Mouse (Mus musculus) lung, postnatal 25 days (tissue): ENCODE data around the gene Dclk2.
A peak's percentile ranks its signal among the peaks of the same experiment; 100 is the strongest.

Source experiments
- DNase-seq: peaks from one replicate; pipeline ENCODE4 v3.0.0; 2022; ENCODE audit warnings: low spot score

Dclk2 gene

DNA sequence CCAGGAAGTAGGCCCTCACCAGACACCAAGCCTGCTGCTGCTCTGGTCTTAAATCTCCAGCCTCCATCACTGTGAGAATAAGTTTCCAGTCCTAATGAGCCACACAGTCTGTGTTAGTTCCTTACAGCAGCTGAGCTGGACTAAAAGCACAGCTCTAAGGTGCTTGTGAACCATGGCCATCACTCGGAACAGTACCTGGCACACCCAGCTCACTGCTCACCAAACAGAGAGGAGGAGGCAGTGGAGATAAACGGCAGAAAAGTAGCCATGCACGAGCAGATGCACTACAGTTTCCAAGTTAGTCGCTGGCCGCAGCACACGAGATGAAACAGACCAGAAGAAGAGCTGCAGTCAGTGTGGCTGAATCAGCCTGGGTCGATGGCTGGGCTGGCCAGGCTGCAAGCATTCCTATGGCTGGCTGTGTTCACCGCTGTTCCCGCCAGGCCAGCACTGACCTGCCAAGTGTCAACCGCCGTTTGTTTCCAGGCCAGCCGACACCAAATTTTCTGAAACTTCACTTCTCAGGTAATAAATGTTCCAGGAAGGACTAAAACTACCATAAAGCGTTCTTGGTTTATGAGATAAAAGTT is 122.7 kb downstream of the Dclk2 start:
- no peak for DNase-seq

DNA sequence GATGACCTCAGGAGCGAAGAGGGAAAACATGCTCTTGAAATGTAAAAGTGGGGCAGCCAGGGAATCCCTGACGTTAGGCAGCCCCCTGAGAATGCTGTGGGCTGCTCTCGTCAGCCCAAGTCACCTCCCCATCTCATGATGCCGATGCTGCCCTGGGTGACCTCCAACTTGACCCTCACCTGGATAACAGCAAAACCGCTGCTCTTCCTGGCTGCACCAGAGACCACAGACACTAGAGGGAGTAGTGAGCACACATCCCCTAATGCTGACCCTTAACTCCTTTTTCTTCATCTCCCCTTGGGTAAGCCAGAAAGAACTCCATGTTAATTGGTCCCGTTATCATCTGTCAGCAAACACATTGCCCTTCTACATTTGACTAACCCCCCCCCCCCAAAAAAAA is 123.9 kb downstream of the Dclk2 start:
- no peak for DNase-seq

DNA sequence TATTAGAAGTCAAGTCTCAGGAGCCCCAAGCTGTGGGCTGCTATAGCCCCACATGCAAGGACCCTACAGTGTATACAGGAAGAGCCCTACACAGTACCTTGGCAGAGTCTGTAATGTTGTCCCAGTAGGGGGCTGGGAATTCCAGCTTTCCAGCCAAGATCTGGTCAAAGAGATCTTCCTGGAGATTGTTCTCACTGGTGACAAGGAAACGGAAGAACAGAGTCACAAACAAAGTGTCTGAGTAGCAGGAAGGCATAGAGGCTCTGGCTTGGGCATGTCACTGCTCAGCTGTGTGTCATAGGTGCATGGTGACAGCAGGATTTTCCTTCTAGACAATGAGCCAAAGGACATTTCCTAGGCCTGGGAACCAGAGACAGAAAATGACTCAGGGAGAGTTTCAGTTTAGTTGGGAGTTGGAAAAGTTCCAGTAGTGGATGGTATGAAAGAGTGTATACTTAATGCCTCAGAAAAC is 126.9 kb downstream of the Dclk2 start:
- DNase-seq: peak; percentile 79

DNA sequence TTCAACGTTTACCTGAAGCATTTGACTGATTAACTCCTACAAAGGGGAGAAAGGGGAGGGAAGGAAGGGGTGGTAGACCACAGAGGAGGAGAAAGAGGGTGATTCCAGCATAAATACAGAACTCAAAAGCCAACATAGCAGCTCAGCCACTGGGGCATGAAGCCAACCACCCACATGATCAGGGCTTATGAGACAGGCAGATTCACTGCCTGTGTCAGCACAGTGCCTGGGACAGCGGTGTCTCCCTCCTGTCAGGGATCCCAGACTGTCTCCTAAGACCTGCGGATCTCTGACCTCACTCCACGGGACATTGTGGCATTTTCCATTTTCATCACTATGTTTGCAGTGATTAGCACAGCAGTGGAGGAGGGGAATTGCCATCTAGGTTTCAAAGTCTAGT is 127.4 kb downstream of the Dclk2 start:
- DNase-seq: no peak

DNA sequence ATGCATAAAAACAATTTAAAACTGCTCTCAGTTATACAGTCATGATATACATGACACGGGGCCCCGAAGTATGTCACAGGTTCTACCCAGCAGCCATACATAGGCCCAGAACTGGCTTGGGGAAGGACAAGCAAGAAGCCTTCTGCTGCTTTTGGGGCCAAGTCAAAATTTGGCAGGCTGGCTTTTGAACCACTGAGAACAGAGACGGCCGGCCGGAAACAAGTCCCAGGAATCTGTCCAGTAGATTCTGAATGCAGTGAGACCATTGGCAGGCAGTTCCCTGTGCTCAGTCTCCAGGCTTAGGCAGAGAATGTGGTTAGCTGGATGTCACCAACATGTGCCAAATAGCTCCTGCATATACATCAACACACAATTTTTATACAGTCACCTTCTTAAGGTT is 130.9 kb downstream of the Dclk2 start:
- no peak for DNase-seq

DNA sequence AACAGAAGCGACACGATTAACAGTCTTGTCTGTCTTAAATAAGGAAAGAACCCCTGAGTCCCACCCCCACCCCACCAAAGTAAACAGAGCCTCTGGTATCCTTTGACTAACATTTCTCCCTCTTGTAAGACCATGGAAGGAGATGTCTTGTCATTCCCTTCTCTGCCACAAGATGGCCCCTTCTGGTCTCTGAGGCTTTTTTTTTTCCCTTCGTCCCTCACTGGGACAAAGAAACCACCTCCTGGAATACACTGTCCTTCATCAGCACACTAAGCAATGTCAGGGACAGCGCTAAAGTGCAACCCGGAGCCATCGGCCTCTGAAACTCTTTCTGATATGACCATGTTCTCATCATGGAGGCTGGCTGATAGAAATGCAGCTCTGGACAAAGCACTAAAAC is 131.9 kb downstream of the Dclk2 start:
- DNase-seq: peak; percentile 68

DNA sequence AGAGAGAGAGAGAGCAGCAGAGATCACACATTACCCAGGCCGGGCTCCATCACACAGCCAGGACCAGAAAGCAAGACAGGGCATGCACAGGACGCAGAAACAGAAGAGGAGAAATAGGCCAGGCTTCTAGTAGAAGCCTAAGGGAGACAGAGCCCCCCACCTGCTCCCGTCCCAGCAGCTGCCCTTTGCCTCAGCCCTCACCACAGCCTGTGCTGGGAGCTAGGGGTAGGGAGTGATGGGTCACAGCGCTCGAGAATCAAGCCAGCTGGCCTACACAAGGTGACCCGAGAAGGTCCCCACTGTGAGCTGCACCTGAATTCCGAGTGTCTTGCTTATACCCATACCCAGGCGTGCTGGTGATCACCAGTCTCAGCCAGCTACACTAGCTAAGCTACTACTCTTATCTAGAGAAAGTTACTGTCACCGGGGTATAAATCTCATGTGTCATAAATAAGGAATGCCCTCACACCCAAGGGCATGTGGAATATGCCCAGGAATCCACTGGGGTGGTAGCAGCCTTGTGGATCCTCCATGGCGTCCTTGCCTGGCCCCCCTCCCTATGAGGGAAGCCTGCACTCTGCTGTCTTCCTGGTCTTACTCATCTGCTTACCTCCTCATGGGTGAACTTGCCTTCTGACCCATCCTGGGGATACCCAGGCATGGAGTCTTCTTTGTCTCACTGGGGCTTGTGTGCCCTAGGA is 133.1 kb downstream of the Dclk2 start:
- DNase-seq: no peak

DNA sequence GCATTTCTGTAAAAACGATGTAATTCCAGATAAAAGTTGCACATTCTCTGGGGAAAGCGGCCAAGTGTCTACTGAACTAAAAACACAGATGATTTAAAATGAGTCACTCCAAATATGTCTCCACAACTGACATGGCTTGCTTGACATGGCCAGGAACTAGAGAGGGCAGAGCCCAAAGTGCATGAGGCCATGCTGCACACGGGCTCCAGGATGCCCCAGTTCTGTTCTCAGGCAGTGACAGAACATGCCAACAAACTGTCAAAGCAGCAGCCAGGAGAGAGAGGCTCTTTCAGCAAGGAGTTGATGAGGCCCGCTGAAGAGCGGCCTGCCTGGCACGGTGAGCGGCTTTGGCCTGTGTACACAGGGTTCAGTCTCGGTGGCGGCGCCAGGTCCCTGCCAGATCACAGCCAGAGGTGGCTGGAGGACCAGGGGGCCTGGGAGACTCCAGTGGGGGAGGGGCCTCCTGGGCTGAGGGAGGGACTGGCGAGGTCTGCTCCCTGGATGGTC is 133.8 kb downstream of the Dclk2 start:
- DNase-seq: peak; percentile 22

DNA sequence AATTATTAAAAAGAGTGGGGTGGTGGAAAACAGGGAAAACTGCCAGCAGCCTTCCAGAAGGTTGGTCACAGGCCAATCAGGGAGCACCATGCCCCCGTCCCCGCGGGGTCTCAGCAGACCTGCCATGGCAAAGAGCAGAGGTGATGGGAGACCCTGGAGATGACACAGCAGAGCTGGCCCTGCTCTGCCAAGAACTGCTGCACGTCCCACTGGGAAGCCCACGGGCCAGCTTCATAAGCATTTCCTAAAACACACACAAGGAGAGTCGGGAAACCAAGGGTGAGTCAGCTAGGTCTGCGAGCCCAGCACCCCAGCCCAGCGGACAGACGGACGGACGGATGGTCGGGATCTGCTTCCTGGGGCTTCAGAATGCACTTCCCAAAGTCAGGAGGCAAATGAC is 134.4 kb downstream of the Dclk2 start:
- DNase-seq: no peak

DNA sequence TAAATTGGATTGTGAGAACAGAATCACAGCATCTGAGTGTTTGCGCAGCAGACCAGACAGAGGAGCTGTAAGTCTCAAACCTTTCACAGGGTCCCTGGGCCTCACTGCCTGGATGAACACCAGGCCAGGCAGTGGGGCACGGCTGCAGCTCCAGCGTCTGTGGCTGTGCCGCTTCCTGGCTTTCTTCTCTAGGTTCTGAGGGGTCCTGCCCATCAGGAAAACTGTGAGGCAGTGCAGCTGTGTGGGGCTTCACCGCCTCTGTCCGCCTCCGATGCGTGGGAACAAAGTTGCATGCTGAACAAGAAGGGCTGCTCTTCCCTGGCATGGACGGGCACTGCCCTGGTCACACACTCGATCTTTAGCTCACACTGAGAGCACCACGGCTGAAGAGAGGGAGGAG is 135.7 kb downstream of the Dclk2 start:
- DNase-seq: no peak

DNA sequence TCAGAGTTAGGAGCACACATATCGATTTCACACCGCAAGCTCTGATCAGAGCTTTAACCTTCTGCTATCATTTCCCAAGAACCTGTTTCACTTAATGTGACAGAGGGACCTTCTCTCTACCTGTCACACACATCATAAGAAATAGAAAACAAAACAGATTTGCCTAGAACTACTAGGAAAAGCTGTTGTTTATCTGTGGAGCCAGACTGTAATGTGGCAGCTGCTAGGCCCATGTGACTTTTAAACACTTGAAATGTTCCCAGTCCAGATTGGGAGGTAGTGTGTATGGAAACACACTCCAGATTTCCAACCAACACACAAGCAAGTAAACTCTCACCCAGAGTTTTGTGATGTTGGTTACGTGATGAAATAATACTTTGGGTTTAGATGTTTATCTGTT is 136.6 kb downstream of the Dclk2 start:
- no peak for DNase-seq

DNA sequence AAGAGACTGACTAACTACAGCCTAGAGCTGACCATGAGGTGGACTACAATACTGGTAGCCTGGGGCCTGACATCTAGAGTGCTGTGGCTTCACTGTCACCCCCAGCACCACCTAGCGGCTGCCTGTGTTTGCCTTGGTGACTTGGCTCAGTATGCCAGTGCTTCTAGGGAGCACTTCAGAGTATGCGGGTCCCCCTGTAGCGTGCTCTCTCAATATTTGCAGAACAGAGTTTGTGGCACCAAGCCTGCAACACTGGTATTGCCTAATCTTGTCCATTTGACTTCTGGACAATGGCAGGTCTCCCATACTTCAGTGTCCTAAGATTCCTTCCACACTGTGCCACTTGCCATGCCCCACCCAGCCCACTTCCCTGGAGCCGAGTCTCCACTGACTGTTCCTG is 140.9 kb downstream of the Dclk2 start:
- peak; percentile 49 for DNase-seq

DNA sequence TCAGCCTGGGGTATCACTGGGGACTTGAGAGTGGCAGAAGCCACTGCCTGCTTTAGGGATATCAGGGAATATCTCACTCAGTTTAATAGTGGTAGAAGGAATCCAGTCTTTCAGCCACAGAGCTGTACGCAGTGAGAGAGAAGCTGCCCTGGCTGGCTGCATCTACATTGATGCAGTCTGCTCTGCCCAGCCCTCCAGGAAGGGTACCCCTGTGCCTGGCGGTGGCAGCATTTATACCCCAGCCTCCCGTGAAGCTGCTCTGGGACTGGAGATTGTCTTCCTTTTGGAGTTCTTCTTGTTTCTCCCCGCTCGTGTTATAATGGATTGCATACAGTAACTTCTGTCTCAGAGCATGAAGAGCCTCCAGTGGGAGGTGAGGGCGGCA is 145.2 kb downstream of the Dclk2 start:
- no peak for DNase-seq

DNA sequence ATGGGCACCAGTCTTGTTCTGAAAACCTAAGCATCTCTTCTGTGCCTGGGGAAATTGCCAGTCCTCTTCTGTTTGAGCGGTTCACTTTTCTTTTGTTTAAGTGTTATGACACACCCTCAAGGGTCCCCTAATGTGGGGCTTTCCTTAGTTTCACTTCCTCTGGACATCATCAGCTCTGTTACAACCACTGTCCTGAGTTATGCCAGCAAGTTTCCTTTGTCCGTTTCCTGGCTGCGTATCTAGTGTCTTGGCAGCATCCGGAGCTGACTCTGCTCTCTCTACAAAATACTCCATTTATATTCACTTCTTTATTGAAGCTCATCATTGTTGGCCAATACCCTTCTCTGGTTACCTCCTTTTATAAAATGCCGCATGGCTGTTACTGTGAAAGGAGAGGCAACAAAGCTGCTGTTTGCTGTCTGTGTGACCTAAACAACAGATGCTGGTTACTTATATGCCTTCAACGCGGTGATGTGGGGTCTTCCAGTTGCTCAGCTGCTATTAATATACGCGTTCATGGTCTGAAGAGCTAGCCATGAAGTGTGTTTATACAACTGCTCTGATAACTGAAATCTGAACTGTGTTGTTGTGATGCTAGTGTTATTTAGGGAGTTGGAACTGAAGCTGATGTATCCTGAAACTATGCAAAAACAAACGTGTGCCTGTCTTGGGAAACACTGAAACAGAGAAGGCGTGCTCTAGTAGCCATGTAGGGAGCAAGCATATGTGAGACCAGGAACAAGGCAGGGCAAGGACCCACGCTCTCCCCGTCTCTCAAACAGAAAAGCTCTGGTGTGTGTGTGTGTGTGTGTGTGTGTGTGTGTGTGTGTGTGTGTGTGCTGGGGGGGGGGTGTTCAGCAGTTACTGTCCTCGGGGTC is 145.8 kb downstream of the Dclk2 start:
- peak; percentile 37 for DNase-seq

DNA sequence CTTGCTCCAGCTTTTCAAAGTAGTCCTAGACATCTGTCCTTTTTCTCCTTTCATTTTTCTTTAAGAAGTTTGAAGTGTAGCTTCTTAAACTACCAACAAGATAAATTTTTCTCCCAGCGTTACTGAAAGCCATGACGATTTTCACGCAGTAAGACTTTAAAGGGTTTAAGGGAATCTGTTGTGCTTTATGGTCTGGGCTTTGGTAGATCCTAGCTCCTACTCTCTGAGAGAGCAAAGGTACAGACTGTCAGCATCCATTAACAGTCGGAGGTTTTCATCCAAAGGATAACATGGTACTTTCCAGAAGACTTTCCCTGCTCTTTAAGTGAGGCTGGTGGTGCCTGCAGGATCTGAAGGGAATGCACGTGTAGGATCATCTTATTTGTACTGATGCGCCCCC is 151.7 kb downstream of the Dclk2 start:
- DNase-seq: no peak

DNA sequence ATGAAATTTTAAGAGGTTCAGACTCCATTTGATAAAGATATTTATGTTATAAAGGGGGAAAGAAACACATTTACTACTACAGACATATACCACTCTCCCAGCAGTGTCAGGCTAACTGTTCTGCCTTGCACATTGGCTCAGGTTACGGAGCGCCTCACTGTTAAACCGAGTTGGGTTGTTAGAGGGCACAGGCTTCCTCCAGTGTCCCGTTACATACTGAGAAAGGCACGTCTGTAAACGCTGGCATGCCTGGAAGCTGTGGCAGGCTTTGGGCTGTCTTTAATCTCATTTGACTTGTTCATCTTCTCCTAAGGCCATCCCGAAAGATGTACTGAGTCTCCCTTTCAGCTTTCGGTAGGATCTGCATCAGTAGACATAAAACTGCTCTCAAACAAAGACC is 152.1 kb downstream of the Dclk2 start:
- no peak for DNase-seq

DNA sequence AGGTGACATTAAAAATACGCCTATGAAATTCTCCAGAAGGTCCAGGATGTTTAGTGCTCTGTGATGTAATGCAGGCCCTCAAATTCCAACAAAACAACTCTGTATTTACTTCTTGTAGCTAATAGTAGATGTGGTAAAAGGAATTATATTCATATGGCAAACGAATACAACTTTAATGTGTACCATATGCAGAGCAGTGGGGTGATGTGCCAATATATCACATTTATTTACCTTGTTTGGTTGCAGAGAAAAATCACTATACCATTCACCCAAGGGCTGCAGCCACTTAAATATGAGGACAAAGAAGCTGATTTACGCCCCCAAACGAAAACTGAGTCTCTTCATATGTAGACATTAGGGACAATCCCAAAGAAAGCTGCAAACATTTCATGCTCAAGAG is 158.2 kb downstream of the Dclk2 start:
- DNase-seq: no peak

DNA sequence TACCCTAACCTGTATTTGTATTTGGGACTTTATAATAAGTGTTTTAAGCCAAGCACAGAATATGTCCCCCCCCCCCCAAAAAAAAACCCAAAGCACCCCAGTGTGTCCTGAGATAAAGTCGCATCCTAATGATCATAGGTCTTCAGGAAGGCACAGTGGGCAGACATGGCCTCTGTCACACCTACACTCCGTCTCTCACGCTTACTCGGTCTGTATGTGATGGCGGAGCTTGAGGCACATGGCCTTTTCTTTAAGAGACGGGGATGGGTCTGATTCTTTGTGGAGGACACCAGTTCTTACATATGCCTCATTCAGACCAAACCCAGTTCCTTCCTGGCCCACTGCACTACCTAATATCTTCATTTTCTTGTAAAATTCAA is 158.6 kb downstream of the Dclk2 start:
- DNase-seq: no peak

DNA sequence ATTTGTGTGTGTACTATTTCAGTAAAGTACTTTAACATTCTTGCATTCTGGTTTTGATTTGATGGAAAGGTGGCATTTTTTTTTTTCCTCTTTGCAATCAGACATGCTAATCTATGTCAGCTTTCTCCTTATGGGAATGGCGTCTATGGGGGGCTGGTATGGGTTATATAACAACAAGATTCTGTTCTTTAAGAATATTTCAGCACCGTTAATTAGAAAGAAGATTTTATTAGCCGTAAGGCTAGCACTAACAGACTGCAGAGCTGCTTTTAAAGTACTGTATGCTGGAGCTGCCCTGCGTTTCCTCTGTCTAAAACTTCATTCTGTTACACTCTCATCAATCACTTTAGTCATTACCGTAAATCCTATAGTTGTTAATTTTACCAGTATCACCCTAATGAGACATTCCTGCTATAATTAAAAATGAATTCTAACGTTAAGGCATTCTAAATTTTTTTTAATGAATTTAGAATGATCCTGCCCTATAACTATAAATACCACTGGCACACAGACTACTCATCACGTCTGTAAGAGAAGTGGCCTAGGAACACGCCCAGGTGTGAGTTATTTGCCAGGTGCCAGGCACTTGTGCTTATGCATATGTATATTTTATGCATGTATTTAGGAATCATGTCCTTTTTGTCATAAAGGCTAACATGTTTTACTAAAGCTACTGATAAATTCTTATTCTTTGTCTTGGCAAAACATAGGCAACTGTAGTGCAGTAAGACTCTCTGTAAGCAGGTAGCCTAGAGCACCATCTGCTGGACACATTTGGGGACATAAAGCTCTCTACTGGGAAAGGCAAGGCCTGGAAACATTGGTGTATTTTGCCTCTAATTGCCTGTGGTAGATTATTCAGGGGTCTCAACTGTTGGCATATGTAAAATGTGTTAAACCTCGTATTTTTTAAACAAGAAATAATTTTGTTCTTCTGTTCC is 159.3 kb downstream of the Dclk2 start:
- DNase-seq: peak; percentile 47

DNA sequence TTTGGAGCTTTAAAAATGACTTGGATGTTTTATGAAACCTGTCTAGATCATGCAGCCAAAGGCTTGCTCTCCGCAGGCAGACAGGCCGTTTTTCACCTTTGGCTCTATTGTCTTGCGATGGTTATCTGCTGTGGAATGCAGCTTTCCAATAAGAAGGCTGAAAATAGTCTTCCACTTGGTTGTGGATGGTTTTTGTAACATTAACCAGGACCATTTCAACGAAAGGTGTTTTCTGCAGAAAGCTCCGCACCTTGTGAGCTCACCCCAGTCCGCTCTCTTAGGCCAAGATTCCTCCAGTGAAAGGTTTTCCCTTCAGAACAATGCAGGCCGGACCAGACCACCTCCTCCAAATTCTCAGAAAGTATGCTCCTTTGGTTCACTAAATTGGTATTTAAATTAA is 160.2 kb downstream of the Dclk2 start:
- no peak for DNase-seq

DNA sequence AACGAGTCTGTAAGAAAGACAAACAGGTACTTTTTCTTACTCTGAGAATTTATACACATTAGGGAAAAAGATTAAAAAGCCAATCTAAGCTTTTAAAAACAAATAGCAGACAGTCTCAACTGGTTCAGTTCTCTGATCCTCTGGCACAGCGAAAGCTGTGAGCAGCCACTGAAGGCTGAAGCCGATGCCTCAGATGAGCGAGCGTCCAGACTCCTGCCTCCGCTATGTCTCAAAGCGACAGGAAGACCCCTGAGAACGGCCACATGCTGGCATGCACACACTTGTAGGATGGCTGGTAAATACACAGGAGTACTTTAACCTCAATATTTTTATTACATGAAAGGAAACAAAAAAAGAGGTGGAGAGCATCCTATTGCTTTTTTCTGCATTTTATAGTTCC is 160.8 kb downstream of the Dclk2 start:
- DNase-seq: no peak

DNA sequence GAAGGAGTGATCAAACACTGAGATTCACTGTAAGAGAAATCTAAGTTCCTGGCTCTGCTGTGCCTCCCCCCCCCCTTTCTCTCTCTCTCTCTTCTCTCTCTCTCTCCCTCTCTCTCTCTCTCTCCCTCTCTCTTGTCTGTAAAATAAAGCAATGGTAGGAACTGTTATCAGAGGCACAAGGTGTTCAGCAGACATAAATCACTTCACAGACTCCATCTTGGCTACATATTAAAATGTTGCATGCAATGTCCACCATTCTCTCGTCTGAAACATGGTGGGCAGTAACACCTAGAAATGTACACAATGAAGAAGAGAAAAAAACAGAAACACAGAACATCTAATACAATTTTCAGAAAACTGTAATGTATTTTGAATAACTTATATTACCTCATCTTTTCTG is 161.3 kb downstream of the Dclk2 start:
- no peak for DNase-seq
